Mouse (Mus musculus) forebrain, embryonic 14.5 days (tissue): ENCODE results near the gene Lrrc41. TPM values are rescaled to one million over a fixed set of nuclear protein-coding genes. Genes with fewer than 3 reads are reported as not detected.

ENCODE experiments used
- ATAC-seq: fragments of 200-750 bp; cut with Nextera tagmentation; 2 replicates; pipeline ENCODE4 v1.8.0; 2017; ENCODE audit warnings: mild to moderate bottlenecking, moderate library complexity
- DNase-seq: peaks from one replicate; pipeline ENCODE4 v3.0.0-alpha.2; 2015; ENCODE audit warnings: low spot score
- H3K27ac ChIP-seq: fragments of 300-500 bp; sonication (generic); 2 replicates; pipeline ENCODE4 v1.5.1; 2014; ENCODE audit warnings: low read depth, mild to moderate bottlenecking, control low read depth, low read length, moderate library complexity
- H3K27me3 ChIP-seq: fragments of 300-500 bp; sonication (generic); replicated peaks from 2 replicates; pipeline ENCODE4 v1.6.1; 2014; ENCODE audit warnings: low read length, control low read depth, mixed read lengths; ENCODE audit not compliant: control insufficient read depth, insufficient read depth
- H3K36me3 ChIP-seq: fragments of 300-500 bp; sonication (generic); 2 replicates; pipeline ENCODE4 v1.6.1; 2014; ENCODE audit warnings: low read length, control low read depth; ENCODE audit not compliant: control insufficient read depth, insufficient read depth
- H3K4me1 ChIP-seq: fragments of 300-500 bp; sonication (generic); 2 replicates; pipeline ENCODE4 v1.6.1; 2014; ENCODE audit warnings: antibody characterized with exemption, low read length, control low read depth; ENCODE audit not compliant: control insufficient read depth, insufficient read depth
- H3K4me2 ChIP-seq: fragments of 300-500 bp; sonication (generic); 2 replicates; pipeline ENCODE4 v1.6.1; 2014; ENCODE audit warnings: mild to moderate bottlenecking, control low read depth, low read length
- H3K4me3 ChIP-seq: fragments of 300-500 bp; sonication (generic); 2 replicates; pipeline ENCODE4 v1.5.1; 2014; ENCODE audit warnings: low read depth, low read length, control low read depth
- H3K9ac ChIP-seq: fragments of 300-500 bp; sonication (generic); 2 replicates; pipeline ENCODE4 v1.6.1; 2014; ENCODE audit warnings: mild to moderate bottlenecking, low read length, control low read depth, moderate library complexity
- H3K9me3 ChIP-seq: fragments of 300-500 bp; sonication (generic); replicated peaks from 2 replicates; pipeline ENCODE4 v1.6.1; 2016; ENCODE audit warnings: low read length, control low read depth, mixed read lengths; ENCODE audit not compliant: control insufficient read depth
- WGBS: fragments of 180-500 bp; shearing (Covaris S2); extraction: QIAGEN DNeasy Blood & Tissue Kit; methylation state at CpG from one replicate; pipeline ENCODE4 v1.1.7; 2014; 5-methylcytosine and 5-hydroxymethylcytosine counted together
- polyA plus RNA-seq: library from polyadenylated mRNA; unstranded; fragments of >200 nt; fragmentation: Nextera tagmentation; extraction: Ambion mirVana; gene quantifications from 2 replicates; pipeline ENCODE4 v1.2.1, GENCODE M21; 2014

Lrrc41 gene
- polyA plus RNA-seq, 1 experiment from 2014 or later: 67.9 TPM

GRCm38 (mm10) chr4:116105278-116105677 is 30.2 kb downstream of the Lrrc41 start:
- WGBS: 94% methylated on average over 5 of the region's 5 CpGs
- DNase-seq: no peak
- no peak overlapping the region for H3K4me3 ChIP-seq
- H3K9me3 ChIP-seq: no peaks in the 10 kb centered on the region
- no peak overlapping the region for H3K9ac ChIP-seq
- H3K36me3 ChIP-seq: peaks cover 43% of the 10 kb centered on the region
- no peak overlapping the region for H3K4me2 ChIP-seq
- H3K4me1 ChIP-seq: no peaks in the 10 kb centered on the region
- no peak for ATAC-seq
- no peaks in the 10 kb centered on the region for H3K27me3 ChIP-seq
- H3K27ac ChIP-seq: no peak overlapping the region

- Histone ChIP-seq H3K9ac (no peak overlapping the region), H3K4me2 (no peak overlapping the region), H3K4me3 (no peak overlapping the region), H3K36me3 (peaks cover 26% of the 10 kb centered on the region), H3K27ac (no peak overlapping the region), H3K4me1 (no peaks in the 10 kb centered on the region), H3K9me3 (no peaks in the 10 kb centered on the region), H3K27me3 (no peaks in the 10 kb centered on the region)
- DNase-seq (no peak), ATAC-seq (no peak)
- WGBS: 90% methylated on average over 6 of the region's 6 CpGs
Observed at GRCm38 (mm10) chr4:116110695-116111094, 35.6 kb downstream of the Lrrc41 start.

GRCm38 (mm10) chr4:116111486-116111885 is 36.4 kb downstream of the Lrrc41 start:
- 37% methylated on average over 2 of the region's 2 CpGs for WGBS
- no peak for ATAC-seq
- Histone ChIP-seq H3K36me3 (peaks cover 25% of the 10 kb centered on the region), H3K9me3 (no peaks in the 10 kb centered on the region), H3K4me3 (no peak overlapping the region), H3K4me2 (no peak overlapping the region), H3K27me3 (no peaks in the 10 kb centered on the region), H3K4me1 (no peaks in the 10 kb centered on the region), H3K9ac (no peak overlapping the region), H3K27ac (no peak overlapping the region)
- no peak for DNase-seq

GRCm38 (mm10) chr4:116122762-116123161 is 47.7 kb downstream of the Lrrc41 start:
- Histone ChIP-seq H3K36me3 (0 out of 2 replicates have a peak, but pooled peaks cover 4% of the 10 kb centered on the region), H3K9ac (peak overlapping the region; percentile 66), H3K27me3 (no peaks in the 10 kb centered on the region), H3K4me2 (peak overlapping the region; percentile 68), H3K4me3 (peak overlapping the region; percentile 46), H3K9me3 (no peaks in the 10 kb centered on the region), H3K27ac (no peak overlapping the region), H3K4me1 (peaks cover 9% of the 10 kb centered on the region)
- ATAC-seq: no peak
- DNase-seq: no peak
- 3% methylated on average over 1 of the region's 1 CpGs for WGBS

- peak within 1 kb of the TSS; percentile 68 for H3K4me2 ChIP-seq
- no peaks in the 10 kb centered on the region for H3K36me3 ChIP-seq
- peak within 1 kb of the TSS; percentile 66 for H3K9ac ChIP-seq
- H3K4me1 ChIP-seq: peaks cover 9% of the 10 kb centered on the region
- ATAC-seq: peak; percentile 99
- peak within 1 kb of the TSS; percentile 55; the same call in 1 of the 2 replicates for H3K27ac ChIP-seq
- WGBS: under 1% methylated on average over 24 of the region's 24 CpGs
- DNase-seq: peak; percentile 98
- H3K27me3 ChIP-seq: no peaks in the 10 kb centered on the region
- no peaks in the 10 kb centered on the region for H3K9me3 ChIP-seq
- H3K4me3 ChIP-seq: peak within 1 kb of the TSS; percentile 46
Observed at GRCm38 (mm10) chr4:116123602-116124519, 48.8 kb downstream of the Lrrc41 start, which contains the start of the genes Rad54l and Pomgnt1. Gene Rad54l (minus strand): TSS chr4:116123690. Gene Pomgnt1 (plus strand): TSS chr4:116123840.

GRCm38 (mm10) chr4:116125803-116126386 is 50.8 kb downstream of the Lrrc41 start:
- Histone ChIP-seq H3K27ac (no peak overlapping the region), H3K27me3 (no peaks in the 10 kb centered on the region), H3K4me3 (no peak overlapping the region), H3K4me1 (peaks cover 9% of the 10 kb centered on the region), H3K36me3 (no peaks in the 10 kb centered on the region), H3K9ac (no peak overlapping the region), H3K4me2 (no peak overlapping the region), H3K9me3 (no peaks in the 10 kb centered on the region)
- DNase-seq: no peak
- ATAC-seq: no peak
- 87% methylated on average over 4 of the region's 4 CpGs for whole genome bisulfite sequencing

- ATAC-seq (no peak), DNase-seq (no peak)
- H3K4me2 ChIP-seq: no peak overlapping the region
- H3K9ac ChIP-seq: no peak overlapping the region
- H3K36me3 ChIP-seq: no peaks in the 10 kb centered on the region
- H3K9me3 ChIP-seq: no peaks in the 10 kb centered on the region
- H3K27ac ChIP-seq: no peak overlapping the region
- H3K4me1 ChIP-seq: peaks cover 6% of the 10 kb centered on the region
- H3K4me3 ChIP-seq: no peak overlapping the region
- no peaks in the 10 kb centered on the region for H3K27me3 ChIP-seq
- WGBS: 77% methylated on average over 6 of the region's 6 CpGs
Observed at GRCm38 (mm10) chr4:116127956-116128355, 52.9 kb downstream of the Lrrc41 start.

- 94% methylated on average over 4 of the region's 4 CpGs for WGBS
- Histone ChIP-seq H3K4me1 (no peaks in the 10 kb centered on the region), H3K9me3 (no peaks in the 10 kb centered on the region), H3K4me2 (no peak overlapping the region), H3K27me3 (no peaks in the 10 kb centered on the region), H3K27ac (no peak overlapping the region), H3K9ac (no peak overlapping the region), H3K4me3 (no peak overlapping the region), H3K36me3 (no peaks in the 10 kb centered on the region)
- DNase-seq (no peak), ATAC-seq (no peak)
Observed at GRCm38 (mm10) chr4:116133126-116133525, 58.1 kb downstream of the Lrrc41 start.

GRCm38 (mm10) chr4:116134990-116135389 is 59.9 kb downstream of the Lrrc41 start:
- ATAC-seq (no peak), DNase-seq (peak; percentile 83)
- H3K9me3 ChIP-seq: no peaks in the 10 kb centered on the region
- no peaks in the 10 kb centered on the region for H3K27me3 ChIP-seq
- no peaks in the 10 kb centered on the region for H3K4me1 ChIP-seq
- no peak overlapping the region for H3K9ac ChIP-seq
- H3K27ac ChIP-seq: no peak overlapping the region
- no peak overlapping the region for H3K4me2 ChIP-seq
- no peaks in the 10 kb centered on the region for H3K36me3 ChIP-seq
- 32% methylated on average over 2 of the region's 2 CpGs for WGBS
- no peak overlapping the region for H3K4me3 ChIP-seq
